Mouse (Mus musculus) brain, embryonic 18.5 days (tissue): ENCODE measurements around the gene Dalrd3.
"Not testable (repeated sequence)": the region's sequence is repeated elsewhere in the genome, so short reads cannot be mapped to it uniquely, and the experiment has no call there.

Source experiments
- DNase-seq: peaks from one replicate; pipeline ENCODE4 v3.0.0-alpha.2; 2012; ENCODE audit warnings: low read depth, low spot score

Gene Dalrd3

DNA sequence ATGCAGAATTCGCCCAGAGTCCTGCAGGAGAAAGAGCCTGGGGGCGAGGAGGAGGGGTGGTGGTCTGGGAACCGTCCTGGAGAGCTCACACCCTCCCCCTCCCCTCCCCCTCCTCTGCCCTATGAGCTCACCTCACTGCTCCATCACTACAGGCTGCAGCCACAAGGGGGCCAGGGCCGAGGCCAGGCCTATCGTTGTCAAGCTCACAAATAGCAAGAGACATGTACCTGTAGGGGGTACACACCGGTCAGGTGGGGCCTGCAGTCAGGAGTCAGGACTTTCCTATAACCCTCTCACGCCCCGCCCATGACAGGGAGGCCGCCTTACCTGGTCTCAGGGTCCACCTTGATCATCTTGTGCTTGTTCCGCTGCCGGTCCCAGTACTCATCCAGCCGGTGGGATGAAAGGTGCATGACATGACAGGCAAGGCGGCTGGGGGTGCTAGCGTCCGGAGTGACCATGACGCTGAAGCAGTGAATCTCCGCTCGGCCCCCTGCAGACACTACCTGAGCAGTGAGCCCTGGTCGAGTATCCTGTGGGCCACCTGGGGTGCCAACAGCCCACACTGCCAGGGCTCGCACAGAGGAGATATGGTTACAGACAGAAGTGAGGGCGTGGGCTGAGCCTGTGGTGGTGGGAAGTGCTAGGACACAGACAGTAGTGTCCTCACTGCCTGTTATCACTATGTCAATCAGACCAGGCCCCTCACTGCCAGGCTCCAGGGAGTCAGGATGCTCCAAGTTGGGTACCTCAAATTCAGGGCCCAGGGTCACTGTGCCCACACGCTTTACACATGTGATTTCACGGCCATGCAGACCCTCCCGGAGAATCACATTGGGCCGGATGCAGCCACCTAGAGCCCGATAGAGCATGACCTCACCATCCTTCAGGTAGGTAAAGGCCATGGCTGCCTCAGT lies 4.3 kb downstream of the Dalrd3 start:
- DNase-seq = no peak

DNA sequence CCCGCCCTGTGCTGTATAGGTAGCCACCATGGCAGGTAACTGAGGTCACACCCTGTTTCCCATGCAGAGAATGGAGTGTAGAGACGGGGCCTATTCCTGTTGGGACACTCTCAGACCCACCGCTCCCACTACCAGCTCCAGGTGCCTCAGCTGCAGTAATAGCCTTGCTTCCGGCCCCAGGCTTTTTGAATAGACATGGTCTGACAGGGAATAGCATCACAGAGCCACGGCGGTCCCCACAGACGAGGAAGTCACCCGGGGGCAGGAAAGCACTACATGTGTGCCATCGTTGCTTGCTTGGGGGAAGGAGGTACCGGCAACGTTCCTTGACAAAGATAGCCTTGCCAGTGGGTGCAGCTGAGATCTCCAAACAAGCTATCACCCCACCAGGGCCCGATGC lies 5.2 kb downstream of the Dalrd3 start:
- no peak for DNase-seq

DNA sequence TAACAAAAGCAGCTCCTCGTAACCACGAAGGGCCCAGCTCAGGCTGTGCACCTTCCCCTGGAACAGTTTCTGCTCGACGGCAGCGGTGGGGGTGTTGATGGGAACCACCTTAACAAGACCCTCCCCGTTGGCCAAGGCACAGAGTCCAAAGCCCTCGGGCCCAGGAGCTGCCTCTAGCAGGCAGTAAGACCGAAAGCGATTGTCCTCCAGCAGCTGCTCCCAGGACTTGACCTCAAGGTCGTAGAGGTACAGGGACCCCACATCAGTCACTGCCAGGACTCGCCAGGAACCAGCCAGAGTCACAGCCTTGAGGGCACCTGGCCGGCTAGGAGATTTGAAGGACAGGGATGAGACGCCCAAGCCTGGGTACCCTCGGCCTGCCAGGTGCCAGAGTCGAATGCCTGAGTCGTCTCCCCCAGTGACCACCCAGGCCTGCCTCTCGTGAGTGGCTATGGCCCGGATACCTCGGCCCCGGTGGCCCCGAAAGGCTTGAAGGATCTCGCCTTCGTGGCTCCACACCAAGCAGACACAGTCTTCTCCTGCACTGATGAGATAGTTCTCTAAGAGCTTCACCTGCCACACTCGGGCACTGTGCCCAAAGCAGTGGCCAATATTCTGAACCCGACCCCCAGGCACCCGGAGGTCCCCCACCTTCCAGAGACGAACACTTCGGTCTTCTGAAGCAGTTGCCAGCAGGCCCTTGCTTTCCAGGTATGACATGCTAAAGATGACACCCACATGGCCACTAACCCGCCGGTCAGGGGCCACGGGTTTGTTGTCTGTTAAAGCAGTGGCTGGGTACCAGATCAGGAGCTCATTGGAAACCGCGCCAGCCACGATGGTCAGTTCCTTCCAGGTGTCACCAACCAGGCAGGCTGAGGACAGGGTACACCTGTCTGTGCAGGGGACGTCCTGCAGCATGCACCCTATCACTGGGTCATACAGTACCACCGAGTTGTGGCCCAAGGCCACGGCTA lies 5.9 kb downstream of the Dalrd3 start:
- no peak for DNase-seq

DNA sequence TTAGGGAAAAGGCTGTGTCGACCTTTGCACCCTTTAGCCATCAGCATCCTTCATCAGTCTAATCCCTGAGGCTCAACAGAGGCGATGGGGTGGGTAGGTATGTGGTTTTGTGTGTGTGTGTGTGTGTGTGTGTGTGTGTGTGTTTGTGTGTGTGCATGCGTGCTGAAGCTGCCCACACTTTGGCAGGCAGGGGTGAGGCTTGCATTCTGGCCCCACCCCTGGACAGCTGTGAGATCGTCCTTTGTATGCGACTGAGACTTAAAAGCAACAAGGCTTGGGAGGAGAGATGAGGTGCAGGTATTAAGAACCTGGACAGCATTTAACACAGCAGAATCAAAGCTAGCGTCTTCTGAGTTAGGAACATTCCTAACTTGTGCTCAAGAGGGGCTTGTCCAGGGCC lies 7.3 kb downstream of the Dalrd3 start:
- DNase-seq = no peak

DNA sequence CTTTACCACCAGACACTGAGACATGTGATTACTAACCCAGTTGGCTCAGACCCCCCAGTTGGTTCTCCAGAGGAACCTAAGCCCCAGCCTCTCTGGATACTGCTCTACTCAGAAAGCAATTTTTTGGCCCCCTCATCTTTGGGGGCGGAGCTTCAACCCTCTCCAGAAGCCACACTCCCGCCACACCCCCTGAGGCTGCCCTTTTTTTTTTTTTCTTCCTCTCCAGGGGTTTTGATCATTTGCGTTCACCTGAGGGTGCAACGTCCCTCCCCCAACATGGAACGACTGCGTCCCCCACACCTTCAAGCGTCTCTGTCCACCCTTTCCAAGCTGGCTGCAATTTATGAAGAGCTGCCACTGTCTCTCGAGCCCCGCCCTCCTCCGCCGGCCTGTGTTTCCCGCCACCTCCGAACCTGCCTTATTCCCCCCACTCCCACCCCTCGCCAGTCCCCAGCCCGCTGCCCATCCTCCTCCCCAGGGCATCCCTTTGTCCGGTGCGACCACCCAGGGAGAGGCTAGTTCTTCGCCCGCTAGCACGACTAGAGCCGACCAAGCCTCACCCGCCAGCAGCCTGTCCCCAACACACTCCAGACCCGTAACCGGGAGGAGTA lies 8.4 kb downstream of the Dalrd3 start:
- no peak for DNase-seq

DNA sequence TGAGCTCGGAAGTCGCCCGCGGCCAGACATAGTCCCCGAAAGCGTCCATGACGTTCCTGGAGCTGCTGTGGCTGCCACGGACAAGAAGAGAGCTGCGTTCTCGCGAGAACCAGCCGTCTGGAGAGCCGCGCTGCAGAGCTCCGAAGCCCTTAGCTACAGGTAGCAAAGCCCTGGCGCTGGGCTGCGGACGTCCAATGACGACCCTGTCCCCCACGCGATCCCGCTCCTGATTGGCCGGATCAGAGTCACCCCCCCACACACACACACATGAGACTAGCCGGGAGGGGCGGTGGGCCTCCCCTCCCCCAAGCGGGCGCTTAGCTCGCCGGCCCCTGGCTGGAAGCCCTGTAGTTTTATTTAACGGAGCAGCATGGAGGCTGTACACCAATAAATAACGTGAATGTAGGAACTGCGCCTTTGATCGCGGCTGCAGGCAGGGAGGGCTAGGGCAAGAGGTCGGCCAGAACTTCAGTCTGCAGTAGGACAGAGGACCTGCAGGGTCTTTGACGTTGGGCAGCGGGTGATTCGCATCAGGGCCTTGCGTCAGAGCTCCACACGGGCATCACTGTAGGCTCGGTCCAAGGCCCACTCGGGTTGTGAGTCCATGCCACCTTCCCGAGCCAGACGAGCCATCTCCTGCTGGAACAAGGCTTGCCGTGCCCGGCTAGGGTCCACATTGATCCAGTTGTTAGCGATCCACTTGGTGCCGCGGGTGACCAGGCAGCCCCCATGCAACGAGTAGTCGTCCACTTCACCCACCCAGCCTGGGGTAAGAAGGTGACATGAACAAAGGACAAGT lies 9.1 kb downstream of the Dalrd3 start, which contains the start of gene Wdr6:
Wdr6 (minus strand) TSS at position 195 of the 799 bp plus-strand sequence.
- peak; percentile 93 for DNase-seq

DNA sequence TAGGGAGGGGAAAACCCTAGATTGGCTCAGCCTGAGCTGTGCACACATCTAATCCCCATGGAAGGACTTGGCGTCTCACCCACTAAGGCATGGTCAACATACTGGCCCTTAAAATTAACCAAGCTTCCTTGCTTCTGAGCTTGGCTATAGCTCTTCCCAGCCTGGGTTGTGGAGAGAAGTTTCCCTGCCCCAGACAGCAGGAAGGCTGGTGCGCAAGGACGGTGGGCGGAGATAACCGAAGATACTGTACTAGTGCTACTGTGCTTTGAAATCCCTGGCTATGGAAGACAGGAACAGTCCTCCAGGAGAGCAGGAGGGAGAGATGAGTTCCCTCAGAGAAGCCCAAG lies 9.6 kb downstream of the Dalrd3 start:
- no peak for DNase-seq

DNA sequence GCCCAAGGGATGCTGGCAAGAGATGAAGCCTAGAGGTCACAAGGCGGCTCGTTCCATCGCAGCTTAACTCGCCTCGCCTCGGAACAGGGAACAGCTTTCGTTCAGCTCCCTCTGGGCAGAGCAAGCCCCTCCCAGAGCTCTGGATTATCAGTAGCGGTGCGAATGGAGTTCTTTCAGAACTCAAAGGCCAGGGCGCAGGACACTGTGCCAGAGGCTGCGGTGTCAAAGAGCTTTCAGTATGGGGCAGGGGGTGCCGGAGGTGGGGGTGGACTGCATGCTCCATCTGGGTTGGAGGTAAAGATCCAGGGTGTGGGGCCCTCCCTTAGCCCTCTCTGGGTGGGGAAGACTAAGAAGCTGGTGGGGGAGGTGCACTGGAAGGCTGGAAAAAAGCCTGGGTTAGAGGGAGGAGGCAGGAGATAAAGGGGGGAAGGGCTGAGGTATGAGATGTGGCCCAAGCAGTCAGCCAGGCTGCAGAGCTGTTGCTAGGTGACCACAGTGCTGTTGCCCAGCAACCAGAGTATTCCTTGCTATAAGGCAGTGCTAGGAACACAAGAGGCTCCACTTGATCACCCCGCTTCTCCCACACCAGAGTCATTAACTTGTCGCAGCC lies 18.0 kb downstream of the Dalrd3 start:
- peak; percentile 90 for DNase-seq

DNA sequence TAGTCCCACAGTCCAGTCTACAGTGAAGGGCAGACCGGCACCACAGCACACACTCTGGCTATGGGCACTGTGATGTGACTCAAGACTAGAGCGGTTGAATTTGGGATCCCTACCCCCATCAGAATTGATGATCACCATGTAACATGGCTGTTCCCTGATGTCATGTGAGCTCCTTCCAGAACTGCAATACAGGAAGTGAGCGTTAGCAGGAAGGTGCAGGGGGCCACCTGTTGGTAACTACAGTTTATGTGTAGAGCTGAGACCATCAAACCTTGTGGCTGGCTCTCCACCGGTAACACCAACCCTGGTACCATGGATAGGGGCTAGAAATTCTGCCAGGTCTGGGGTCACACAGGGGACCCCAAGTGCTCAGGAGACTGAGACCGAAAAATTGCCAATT lies 19.5 kb downstream of the Dalrd3 start:
- DNase-seq = no peak

DNA sequence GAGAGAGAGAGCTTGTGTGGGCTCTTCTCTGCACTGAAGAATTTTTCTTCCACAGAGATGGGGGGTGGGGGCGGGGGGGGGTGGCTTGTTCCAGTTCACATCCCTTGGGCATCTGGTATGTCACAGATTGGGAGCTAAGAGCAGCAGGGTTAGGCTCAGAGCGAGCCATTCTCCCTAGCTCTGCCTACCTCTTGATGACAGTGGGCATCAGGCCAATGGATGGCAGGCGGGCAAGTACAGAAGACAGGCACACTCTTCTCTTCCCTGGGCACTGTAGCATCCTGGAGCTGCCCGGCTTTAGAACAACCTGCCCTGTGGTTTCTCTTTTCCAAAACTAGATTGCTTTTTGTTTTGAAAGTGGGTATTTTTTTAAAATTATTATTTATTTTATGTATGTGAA lies 21.8 kb downstream of the Dalrd3 start:
- DNase-seq = no peak

DNA sequence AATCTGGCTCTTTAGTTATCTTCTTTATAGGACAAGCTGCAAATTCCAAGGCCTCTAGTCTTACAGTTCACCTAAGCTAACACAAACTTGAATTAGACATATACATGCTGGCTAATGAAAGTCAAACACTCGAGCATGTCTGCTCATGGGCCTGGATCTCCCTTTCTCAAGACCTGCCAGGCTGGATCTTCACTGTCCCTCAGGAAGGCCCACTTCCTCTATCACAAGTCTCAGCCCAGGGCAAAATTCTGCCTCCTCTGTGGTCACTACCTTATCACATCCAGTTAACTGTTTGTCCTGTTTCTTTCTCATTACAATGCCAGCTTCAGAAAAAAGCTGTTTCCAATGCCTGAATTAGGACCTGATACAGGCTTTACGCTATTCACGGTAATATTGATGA lies 24.7 kb downstream of the Dalrd3 start:
- no peak for DNase-seq

DNA sequence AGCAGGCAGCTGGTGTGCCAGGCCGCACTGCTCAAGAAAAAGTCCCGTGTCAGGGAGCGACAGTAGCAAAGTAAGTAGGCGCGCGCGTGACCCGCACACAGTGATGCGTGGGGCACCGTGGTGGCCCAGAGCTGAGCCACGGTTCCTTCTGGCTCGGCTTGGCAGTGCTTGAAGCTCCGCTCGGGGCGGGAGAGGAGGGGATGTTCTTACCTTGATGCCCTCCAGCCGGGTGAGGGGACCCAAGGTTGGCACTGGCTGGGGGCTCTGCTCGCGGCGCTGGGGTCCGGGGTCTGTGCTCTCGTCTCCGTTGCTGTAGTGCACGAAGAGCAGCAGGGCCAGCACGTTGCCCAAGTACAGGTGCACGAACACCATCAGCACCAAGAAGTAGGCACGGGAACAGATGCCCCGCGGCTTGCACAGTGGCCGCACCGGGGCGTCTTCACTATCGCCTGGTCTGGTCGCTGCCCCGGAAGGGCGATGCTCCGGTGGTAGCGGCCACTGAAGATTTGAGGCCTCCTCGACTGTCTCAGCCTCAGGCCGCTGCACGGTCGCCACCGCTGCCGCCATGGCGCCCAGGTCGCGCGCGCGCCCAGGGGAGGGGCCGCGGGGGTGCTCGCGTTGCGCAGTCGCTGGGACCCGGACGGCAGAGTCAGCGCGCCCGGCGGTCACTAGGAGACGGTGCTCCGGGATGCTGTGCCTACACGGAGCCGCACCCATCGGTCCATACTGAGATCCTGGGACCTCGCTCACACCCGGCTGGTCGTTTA lies 27.5 kb downstream of the Dalrd3 start, which contains the start of gene P4htm:
P4htm (minus strand) TSS at position 670 of the 767 bp plus-strand sequence.
- no peak for DNase-seq

DNA sequence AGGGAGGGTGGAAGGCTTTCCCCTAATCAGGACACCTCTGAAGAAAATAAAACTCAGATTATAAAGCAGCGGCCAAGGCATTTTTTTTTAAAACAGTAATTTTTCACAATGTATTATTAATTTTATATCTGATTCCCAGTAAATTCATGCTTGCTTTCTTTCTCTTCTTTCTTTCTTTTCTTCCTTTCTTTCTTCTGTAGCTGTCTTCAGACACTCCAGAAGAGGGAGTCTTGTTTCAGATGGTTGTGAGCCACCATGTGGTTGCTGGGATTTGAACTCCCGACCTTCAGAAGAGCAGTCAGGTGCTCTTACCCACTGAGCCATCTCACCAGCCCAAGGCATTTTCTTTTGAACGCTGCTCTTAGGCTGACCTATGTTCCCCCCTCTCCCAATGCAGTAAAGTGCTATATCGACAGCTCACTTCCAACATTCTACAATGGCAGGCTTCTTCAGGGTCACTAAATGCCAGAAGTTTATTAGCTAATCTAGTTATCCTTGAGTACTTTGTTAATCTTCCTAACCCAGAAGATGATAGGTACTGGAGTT lies 29.4 kb downstream of the Dalrd3 start:
- DNase-seq = no peak

DNA sequence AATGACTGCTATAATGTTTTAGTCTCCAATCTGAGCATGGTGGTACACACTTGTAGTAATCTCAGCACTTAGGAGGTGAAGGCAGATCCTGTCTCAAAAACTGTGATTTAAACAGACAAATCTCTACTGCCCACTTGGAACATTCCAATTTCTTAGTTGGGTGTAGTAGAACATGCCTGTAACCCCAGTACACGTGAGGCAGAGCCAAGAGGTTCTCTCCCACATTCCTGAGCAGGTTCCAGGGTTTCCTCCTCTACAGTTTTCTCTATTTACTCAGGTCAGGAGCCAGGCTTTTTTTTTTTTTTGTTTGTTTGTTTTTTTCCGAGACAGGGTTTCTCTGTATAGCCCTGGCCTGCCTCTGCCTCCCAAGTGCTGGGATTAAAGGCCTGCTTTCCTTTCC lies 30.3 kb downstream of the Dalrd3 start:
- DNase-seq = no peak

DNA sequence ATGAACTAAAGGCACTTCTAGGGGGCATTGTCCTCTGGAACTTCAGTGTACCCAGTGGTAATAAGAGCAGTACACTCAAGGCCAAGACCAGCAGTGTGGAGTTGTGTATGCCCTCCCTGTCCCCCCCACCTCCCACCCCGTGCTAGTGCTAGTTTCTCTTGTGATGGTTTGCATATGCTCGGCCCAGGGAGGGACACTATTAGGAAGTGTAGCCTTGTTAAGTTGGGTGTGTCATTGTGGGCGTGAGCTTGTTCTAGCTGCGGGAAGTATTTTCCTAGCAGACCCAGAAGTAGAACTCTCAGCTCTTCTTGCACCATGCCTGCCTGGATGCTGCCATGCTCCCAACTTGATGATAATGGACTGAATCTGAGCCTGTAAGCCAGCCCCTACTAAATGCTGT lies 32.3 kb downstream of the Dalrd3 start:
- DNase-seq = no peak

DNA sequence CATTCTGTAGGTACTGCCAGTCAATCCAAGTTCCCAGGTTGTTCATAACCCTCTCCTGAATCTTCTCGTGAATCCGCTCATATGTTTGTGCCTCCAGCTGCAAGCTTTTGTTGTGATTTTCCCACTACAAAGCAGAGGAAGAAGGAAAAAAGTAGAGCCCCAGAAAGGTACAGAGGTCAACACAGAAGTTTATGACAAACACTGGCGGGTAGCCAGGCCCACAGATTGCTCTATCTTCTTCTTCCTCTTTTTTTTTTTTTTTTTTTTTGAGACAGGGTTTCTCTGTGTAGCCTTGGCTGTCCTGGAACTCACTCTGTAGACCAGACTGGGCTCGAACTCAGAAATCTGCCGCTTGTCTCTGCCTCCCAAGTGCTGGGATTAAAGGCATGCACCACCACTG lies 38.2 kb downstream of the Dalrd3 start:
- not testable (repeated sequence) for DNase-seq

DNA sequence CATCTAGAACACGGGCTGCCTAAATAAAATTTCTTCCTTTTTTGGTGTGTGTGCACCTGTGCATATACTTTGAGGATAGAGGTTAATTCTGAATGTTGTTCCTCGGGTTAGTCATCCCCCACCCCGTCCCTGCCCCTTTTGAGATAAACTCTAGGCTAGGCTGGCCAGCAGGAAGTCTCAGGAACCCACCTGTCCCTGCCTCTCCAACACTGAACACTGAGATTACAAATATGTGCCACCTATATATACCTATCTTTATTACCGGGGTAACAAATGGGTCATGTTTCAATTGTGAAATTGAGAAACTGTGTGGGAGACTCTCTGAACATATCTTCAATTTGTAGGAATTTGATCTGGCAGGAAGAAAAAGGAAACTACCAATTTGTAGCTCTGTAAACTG lies 39.2 kb downstream of the Dalrd3 start:
- no peak for DNase-seq

DNA sequence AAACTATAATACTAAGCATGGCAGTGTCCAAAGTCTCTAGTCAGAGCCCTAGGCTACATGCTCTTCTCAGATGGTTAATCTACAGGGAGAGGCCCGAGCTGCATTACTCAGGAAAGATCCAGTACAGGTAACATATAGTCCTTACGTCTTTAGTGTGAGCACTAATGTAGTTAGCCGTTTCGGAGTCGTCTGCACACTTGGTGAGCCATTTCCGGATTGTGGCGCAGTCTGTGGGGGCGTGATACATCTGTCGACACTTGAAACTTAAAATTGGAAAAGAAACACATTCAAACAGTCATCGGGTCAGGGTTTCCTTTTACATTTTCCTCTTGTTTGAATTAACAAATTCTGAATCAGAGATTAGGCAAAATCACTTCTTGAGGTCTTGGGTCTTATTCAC lies 41.8 kb downstream of the Dalrd3 start:
- no peak for DNase-seq

DNA sequence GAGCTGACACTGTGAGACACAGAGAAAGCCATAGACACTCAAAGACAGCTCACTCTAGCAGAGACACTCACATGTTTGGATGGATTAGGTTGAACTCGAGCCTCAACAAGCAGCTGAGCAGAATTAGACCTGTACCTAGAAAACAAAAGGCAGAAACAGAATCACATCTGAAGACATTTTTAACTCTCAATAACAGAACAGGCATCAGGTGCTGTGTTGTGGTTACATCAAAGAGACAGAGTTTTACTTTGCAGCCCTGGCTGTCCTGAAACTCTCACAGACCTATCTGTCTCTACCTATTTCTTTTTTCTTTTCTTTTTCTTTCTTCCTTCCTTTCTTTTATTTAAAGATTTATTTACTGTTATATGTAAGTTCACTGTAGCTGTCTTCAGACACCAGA lies 47.6 kb downstream of the Dalrd3 start:
- no peak for DNase-seq
